Mouse (Mus musculus) erythroblast, embryonic 14.5 days (primary cell): ENCODE results near the gene Sycp2. TPM values are rescaled to one million over a fixed set of nuclear protein-coding genes. Genes with fewer than 3 reads are reported as not detected.

Experiments
- H3K27me3 ChIP-seq: 2 replicates; pipeline ENCODE4 v1.6.1; 2012; ENCODE audit warnings: inconsistent platforms; ENCODE audit not compliant: control insufficient read depth
- H3K36me3 ChIP-seq: 2 replicates; pipeline ENCODE4 v1.6.1; 2012; ENCODE audit warnings: mild to moderate bottlenecking, inconsistent platforms; ENCODE audit not compliant: control insufficient read depth
- H3K4me1 ChIP-seq: 2 replicates; pipeline ENCODE4 v1.6.1; 2012; ENCODE audit warnings: inconsistent platforms; ENCODE audit not compliant: control insufficient read depth
- H3K4me3 ChIP-seq: replicated peaks from 2 replicates; pipeline ENCODE3; 2012; ENCODE audit warnings: moderate library complexity, mild to moderate bottlenecking, inconsistent platforms
- H3K9me3 ChIP-seq: 2 replicates; pipeline ENCODE4 v1.6.1; 2012; ENCODE audit warnings: low read length, inconsistent platforms, mixed read lengths; ENCODE audit not compliant: control insufficient read depth
- GATA1 ChIP-seq: IDR thresholded peaks from 2 replicates; pipeline ENCODE4 v1.6.1; 2012; ENCODE audit warnings: low read length, inconsistent platforms, mixed read lengths
- TAL1 ChIP-seq: IDR thresholded peaks from 3 replicates; pipeline ENCODE4 v1.6.1; 2012; ENCODE audit warnings: low read length, inconsistent platforms, mixed read lengths
- polyA plus RNA-seq: library from polyadenylated mRNA; stranded (reverse); fragments of >175 nt; gene quantifications from 2 replicates; pipeline ENCODE4 v1.2.3, GENCODE M21; 2012

The Sycp2 gene
- polyA plus RNA-seq, 1 experiment = not detected

- no peaks in the 10 kb centered on the region for H3K36me3 ChIP-seq
- no peak for TF ChIP-seq TAL1
- no peak for TF ChIP-seq GATA1
- H3K9me3 ChIP-seq = no peaks in the 10 kb centered on the region
- no peaks in the 10 kb centered on the region for H3K4me1 ChIP-seq
- H3K27me3 ChIP-seq = no peaks in the 10 kb centered on the region
- H3K4me3 ChIP-seq = no peak overlapping the region
Observed at GRCm38 (mm10) chr2:178339044-178339443, 68.4 kb downstream of the Sycp2 start.

GRCm38 (mm10) chr2:178337878-178338277 lies 69.6 kb downstream of the Sycp2 start:
- Histone ChIP-seq H3K9me3 (no peaks in the 10 kb centered on the region), H3K4me3 (no peak overlapping the region), H3K4me1 (no peaks in the 10 kb centered on the region), H3K27me3 (no peaks in the 10 kb centered on the region), H3K36me3 (no peaks in the 10 kb centered on the region)
- no peak for TF ChIP-seq TAL1
- TF ChIP-seq GATA1 = no peak

- H3K4me1 ChIP-seq = no peaks in the 10 kb centered on the region
- H3K4me3 ChIP-seq = no peak overlapping the region
- TF ChIP-seq GATA1 (no peak), TAL1 (no peak)
- H3K36me3 ChIP-seq = no peaks in the 10 kb centered on the region
- no peaks in the 10 kb centered on the region for H3K27me3 ChIP-seq
- H3K9me3 ChIP-seq = no peaks in the 10 kb centered on the region
Observed at GRCm38 (mm10) chr2:178329986-178330385, 77.5 kb downstream of the Sycp2 start.

GRCm38 (mm10) chr2:178329551-178329950 lies 77.9 kb downstream of the Sycp2 start:
- TF ChIP-seq TAL1 = no peak
- no peak for TF ChIP-seq GATA1
- no peak overlapping the region for H3K4me3 ChIP-seq
- no peaks in the 10 kb centered on the region for H3K36me3 ChIP-seq
- no peaks in the 10 kb centered on the region for H3K4me1 ChIP-seq
- no peaks in the 10 kb centered on the region for H3K27me3 ChIP-seq
- no peaks in the 10 kb centered on the region for H3K9me3 ChIP-seq

GRCm38 (mm10) chr2:178327466-178328040 lies 79.9 kb downstream of the Sycp2 start:
- H3K27me3 ChIP-seq = no peaks in the 10 kb centered on the region
- no peak overlapping the region for H3K4me3 ChIP-seq
- no peak for TF ChIP-seq GATA1
- TF ChIP-seq TAL1 = no peak
- no peaks in the 10 kb centered on the region for H3K9me3 ChIP-seq
- no peaks in the 10 kb centered on the region for H3K36me3 ChIP-seq
- H3K4me1 ChIP-seq = no peaks in the 10 kb centered on the region

GRCm38 (mm10) chr2:178326750-178327465 lies 80.6 kb downstream of the Sycp2 start:
- H3K9me3 ChIP-seq = no peaks in the 10 kb centered on the region
- no peaks in the 10 kb centered on the region for H3K36me3 ChIP-seq
- H3K4me3 ChIP-seq = no peak overlapping the region
- H3K27me3 ChIP-seq = no peaks in the 10 kb centered on the region
- no peaks in the 10 kb centered on the region for H3K4me1 ChIP-seq
- TF ChIP-seq GATA1 (no peak), TAL1 (no peak)

- Histone ChIP-seq H3K9me3 (no peaks in the 10 kb centered on the region), H3K4me3 (no peak overlapping the region), H3K36me3 (no peaks in the 10 kb centered on the region), H3K27me3 (no peaks in the 10 kb centered on the region), H3K4me1 (no peaks in the 10 kb centered on the region)
- TF ChIP-seq GATA1 (no peak), TAL1 (no peak)
Observed at GRCm38 (mm10) chr2:178326067-178326466, 81.4 kb downstream of the Sycp2 start.

GRCm38 (mm10) chr2:178324818-178325217 lies 82.7 kb downstream of the Sycp2 start:
- Histone ChIP-seq H3K4me3 (no peak overlapping the region), H3K27me3 (no peaks in the 10 kb centered on the region), H3K36me3 (no peaks in the 10 kb centered on the region), H3K9me3 (no peaks in the 10 kb centered on the region), H3K4me1 (no peaks in the 10 kb centered on the region)
- TF ChIP-seq GATA1 (no peak), TAL1 (no peak)

- Histone ChIP-seq H3K4me3 (no peak overlapping the region), H3K4me1 (no peaks in the 10 kb centered on the region), H3K9me3 (no peaks in the 10 kb centered on the region), H3K27me3 (no peaks in the 10 kb centered on the region), H3K36me3 (no peaks in the 10 kb centered on the region)
- TF ChIP-seq GATA1 (no peak), TAL1 (no peak)
Observed at GRCm38 (mm10) chr2:178324410-178324809, 83.1 kb downstream of the Sycp2 start.
